Mouse (Mus musculus): Measurements from ENCODE around the gene Vps53.
A peak's percentile ranks its signal among the peaks of the same experiment; 100 is the strongest.
"Not testable (repeated sequence)": the region's sequence is repeated elsewhere in the genome, so short reads cannot be mapped to it uniquely, and the experiment has no call there.

The Vps53 gene

GRCm38 (mm10) chr11:76179495-76180145 is at the start of gene Vps53, which contains the start of gene Fam57a:
TSS of gene Vps53 (minus strand) at chr11:76179647.
TSS of gene Fam57a (plus strand) at chr11:76179671.
- DNase-seq (ENCODE audit: inconsistent ontology term): peak; percentile 83

GRCm38 (mm10) chr11:76225051-76225450 is 45.6 kb upstream of the Vps53 start:
- no peak for DNase-seq (ENCODE audit: inconsistent ontology term)

GRCm38 (mm10) chr11:76224631-76225030 is 45.2 kb upstream of the Vps53 start:
- DNase-seq (ENCODE audit: inconsistent ontology term): no peak

DNA sequence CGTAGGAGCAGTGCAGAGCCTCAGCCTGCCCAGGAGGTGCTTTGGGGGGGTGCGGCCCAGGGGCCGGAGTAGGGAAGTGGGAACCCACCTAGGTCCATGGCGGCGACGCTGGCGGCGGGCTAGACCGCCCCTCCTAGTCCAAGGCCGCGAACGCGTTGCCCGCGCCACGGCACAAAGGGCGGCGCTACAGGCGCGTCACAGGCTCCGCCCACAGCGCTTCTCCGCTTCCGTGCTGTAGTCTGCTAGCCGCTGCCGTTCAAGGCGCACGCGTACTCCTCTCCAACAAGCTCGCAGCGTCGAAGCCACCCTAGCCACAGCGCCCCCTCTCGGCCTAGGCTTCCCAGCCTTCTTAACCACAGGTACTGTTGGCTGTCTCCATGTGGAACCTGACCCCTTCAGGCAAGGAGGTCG is 37.9 kb upstream of the Vps53 start, which contains the start of the genes Dbil5 and Gemin4:
Dbil5 (plus strand) TSS at position 219 of the 411 bp plus-strand sequence.
Gemin4 (minus strand) TSS at position 275 of the 411 bp plus-strand sequence.
- DNase-seq (ENCODE audit: inconsistent ontology term): peak; percentile 95

DNA sequence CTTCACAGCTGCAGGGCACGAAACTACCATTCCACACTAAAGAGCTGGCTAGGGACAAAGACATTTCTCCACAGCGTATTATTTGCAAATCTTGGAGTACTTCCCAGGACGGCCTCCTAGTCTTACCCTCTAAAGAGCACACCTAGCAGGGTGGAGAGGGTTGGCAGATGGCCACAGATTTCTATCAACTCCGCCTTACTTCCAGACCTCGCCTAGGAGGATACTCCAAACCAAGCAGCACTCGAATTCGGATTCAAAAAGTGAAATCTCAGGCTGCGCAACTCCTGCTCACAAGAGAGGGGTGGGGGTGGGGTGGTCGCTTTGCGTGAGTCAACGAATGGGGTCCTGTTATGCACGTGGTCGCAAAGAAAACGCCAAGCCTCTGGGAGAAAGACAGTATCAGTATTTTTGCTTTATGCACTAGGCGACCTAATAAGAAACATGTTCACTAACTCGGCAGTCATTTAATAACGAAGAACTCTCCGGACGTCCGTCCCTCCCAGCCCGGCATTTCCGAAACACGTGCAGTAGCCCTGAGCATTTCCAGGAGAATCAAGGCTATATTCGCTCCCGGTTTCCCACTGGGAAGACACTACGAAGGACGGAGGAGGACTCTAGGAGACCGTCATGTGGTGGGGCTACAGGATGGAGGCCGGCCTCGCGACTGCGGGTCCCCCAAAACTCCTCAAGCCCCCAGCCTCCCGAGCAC is 37.4 kb upstream of the Vps53 start:
- peak; percentile 66 for DNase-seq (ENCODE audit: inconsistent ontology term)

DNA sequence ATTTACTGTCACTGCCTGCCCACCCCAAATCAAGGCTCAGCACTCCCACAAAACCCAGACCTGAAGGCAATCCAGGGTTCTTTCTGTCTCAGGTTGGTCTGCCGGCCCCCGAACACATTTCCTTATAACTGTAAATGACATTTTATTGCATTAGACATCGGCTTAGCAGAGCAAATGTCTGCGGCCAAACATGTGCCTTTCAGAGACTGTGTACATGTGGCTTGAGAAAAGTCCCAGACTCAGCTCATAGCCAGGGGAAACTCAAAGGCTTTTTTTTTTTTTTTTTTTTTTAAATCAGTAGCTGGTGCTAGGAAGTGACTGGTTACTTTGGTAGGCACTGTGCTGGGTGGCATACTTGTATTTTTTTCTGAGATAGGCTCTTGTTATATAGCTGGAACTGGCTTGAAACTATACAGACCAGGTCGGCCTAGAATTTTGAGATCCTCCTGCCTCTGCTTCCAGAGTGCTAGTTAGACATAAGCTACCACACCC is 36.6 kb upstream of the Vps53 start:
- no peak for DNase-seq (ENCODE audit: inconsistent ontology term)

DNA sequence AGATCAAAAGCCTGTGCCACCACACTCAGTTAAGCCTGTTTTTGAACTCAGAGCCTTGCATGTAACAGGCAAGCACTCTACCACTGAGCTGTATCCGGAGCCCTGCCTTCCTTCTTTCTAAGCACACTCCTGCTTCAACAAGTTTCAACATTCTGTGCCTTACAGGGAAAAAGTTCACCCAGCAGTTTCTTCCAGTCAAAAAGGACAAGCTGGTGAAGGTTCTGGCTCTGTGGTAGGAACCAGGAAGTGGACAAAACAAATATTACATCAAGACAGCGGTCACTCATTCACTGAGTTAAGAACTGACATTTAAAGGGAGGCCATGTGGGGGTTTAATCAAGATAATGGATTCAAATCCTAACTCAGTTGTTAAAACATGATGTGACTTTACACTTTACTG is 35.6 kb upstream of the Vps53 start:
- no peak for DNase-seq (ENCODE audit: inconsistent ontology term)

DNA sequence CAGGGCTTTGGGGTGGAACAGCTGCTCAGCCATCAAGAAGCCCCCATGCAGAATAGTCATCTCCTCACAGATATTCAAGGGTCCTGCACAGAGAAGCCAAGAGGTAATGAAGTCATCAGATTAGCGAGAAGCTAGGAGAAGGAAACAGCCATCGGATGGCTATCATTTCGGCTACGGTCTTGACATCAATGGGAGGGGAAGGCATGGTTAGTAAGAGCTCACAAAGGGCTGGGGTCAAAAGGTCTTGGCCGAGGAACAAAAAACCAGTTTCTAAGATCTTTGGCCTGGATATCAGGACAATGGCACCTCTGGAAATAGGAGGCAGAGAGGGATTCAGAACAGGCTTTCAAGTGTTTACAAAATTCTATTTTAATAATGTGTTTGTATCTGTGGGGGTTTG is 34.4 kb upstream of the Vps53 start:
- no peak for DNase-seq (ENCODE audit: inconsistent ontology term)

- not testable (repeated sequence) for DNase-seq (ENCODE audit: inconsistent ontology term)
Measured at GRCm38 (mm10) chr11:76211595-76211994, 32.1 kb upstream of the Vps53 start.

DNA sequence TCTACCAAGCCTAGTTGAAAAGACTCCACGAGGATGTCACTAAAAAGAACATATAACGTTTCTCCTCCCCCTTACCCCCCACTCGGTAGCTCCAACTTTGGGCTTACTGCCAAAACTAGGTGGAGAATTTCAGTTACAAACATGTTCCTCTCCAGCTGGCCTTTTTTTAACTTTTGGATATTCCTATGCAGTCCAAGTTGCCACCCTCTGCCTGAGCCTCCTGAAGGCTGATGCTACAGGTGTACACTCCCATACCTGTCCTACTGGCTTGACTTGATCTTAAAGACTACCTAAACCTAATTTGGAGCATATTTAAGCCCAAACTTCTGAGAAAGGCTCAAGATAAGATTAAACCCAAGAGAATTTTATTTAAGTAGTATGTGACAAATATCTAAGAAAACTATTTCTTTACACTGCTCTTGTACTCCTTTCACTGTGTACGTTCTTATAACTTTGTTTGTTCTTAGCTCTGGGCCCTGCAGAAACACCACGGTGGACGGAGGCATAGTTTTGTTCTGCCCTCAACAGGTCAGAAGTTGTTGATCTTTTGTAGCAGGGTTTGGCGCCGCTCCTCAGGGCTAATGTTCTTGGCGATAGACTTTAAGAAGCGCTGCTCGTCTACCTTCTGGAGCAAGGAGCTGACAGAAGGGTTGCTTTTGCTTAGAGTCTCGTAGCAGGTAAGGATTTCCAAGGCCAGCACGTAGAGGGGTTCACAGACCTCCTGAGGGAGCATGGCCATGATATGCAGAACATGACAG is 31.0 kb upstream of the Vps53 start:
- no peak for DNase-seq (ENCODE audit: inconsistent ontology term)

DNA sequence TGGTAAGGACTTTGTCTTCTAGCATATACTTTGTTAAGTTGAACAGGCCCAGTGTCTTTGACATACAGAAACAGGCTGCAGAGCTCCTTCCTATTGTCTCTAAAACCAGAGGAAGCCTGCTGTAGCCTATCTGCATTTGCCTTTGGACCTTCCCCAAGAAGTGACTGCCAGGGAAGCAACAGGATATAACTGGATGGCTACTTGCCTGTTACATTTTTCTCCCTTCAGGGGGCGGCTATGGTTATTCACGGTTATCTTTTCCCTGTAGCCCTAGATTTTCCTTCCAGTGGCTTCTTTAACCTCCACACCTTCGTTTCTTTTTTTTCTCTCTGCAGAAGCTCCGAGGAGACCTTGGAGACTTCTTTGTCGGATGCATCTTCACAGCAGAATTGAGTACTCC is 27.3 kb upstream of the Vps53 start:
- DNase-seq (ENCODE audit: inconsistent ontology term): no peak

- DNase-seq (ENCODE audit: inconsistent ontology term): peak; percentile 89
Measured at GRCm38 (mm10) chr11:76201761-76202674, 22.6 kb upstream of the Vps53 start.

DNA sequence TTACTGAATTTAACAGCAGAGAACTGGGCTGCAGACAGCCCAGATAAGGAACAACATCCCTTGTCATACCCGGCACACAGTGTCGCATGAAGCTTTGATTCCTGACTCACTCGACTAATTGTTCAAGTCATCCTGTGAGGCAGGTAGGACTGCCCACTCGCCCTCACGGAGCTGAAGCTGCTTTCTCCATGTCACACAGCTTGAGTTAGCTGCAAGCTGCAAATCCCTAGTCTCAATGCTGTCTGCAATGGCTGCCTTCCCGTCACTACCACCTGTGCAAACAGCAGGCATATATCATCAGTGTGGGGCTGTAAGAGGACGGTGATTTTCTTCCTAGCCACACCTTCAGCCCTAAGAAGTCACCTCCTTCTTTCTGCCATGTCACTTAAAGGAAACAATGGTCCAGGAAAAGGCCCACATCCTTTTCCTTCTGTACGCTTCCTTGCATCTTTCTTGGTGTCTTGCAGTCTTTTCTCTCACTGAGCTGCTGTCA is 17.6 kb upstream of the Vps53 start:
- no peak for DNase-seq (ENCODE audit: inconsistent ontology term)

DNA sequence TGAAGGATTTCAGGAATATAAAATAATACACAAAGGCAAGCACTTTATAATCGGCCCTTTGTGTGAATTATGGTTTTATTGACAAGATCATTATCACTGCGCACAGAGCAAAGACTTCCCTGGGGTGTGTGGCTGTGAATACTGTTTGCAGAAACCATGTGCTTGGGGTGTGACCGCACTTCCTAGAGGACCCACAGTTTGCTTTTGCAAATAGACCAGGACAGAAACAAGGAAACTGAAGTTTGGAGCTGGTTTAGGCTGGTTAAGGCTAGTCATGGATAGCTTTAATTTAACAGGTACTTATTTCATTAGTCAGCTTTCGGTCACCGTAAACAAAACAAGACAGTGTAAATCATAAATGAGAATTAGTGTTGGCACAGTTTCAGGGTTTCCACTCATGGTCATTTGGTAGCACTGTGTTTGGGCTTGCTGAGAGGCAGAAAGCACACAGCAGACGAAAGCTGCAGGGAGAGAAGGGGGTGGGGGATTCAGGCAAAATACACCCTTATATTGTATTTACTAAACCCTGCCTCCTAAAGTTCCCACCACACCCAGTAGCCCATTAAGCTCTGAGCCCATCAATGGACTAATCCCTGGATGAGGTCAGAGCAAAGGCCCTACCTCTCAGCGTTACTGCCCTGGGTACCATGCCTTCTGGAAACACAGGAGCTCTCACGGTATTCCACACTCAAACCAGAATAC is 17.0 kb upstream of the Vps53 start:
- no peak for DNase-seq (ENCODE audit: inconsistent ontology term)

DNA sequence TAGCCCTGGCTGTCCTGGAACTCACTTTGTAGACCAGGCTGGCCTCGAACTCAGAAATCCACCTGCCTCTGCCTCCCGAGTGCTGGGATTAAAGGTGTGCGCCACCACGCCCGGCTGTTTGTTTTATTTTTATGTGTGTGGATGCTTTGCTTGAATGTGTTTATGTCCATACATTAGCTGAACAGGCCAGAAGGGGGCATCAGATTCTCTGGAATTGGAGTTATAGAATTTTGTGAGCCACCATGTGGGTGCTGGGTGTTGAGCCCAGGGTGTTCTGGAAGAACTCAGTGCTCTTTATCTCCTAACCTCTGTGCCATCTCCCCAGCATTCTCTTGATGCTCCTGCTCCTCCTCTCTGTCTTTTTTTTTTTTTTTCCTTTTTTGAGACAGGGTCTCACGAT is 7.5 kb upstream of the Vps53 start:
- no peak for DNase-seq (ENCODE audit: inconsistent ontology term)

DNA sequence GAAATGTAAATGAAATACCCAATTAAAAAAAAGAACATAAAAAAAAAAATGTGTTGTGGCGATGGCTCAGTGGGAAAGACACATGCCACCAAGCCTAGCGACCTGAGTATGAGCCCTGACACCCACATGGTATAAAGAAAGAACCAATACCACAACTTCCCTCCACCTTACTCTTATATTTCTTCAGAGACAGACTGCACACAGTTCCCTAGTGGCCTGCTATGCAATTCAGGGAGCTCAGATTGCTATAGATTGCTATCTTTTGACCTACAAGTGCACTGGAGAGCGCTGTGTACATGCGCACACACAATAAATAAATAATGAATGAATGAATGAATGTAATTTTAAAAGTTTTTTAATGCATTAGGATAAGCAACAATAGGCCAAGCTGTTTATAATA is 4.3 kb upstream of the Vps53 start:
- DNase-seq (ENCODE audit: inconsistent ontology term): no peak

DNA sequence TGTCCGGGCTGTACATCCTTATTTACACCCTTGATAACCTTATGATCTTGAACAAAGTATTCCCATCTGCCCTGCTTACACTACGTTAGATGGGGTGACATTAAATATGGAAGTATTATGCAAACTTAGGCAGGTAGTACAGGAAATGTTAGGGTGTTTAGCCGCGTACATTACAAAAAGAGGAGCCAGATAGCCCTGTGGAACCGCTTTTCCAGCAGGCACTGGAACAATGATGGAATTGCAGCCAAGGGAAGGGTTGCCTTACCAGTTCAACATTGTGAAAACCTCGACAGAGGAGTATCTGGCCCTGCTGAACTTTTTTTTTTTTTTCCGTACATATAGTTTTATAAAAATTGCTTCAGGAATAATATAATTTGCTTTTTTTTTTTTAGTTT is 696 bp upstream of the Vps53 start:
- no peak for DNase-seq (ENCODE audit: inconsistent ontology term)

DNA sequence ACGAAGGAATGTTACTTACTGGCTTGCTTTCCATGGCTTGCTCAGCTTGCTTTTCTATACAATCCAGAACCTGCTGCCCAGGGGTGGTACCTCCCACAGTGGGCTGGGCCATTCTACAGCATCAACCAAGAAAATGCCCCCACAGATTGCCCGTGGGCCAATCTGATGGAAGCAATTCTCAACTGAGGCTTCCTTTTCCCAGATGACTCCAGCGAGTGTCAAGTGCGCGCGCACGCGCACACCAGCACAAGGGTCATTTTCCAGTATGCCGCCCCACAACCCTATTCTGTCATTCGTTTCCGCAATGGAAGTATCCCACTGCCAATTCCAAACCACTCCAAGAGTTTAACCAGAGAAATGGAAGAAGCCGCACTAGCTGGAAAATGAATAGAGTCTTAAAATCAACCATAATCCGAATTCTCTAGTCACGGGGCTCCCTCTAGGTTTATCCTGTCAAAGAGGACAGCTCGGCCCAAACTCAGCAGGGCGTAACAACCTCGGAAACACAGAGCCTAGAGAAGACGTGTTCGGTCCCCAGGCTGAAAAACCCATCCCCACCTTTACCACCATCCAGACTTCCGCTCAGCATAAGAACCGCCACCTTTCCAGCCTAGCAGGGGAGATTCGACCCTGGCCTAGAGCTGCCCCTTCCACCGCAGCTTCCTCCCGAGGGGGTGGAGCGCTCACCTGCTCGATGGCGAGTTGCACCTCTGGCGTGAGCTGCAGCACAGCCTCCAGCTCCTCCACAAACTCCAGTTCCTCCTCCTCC is 537 bp downstream of the Vps53 start:
- peak; percentile 71 for DNase-seq (ENCODE audit: inconsistent ontology term)

- no peak for DNase-seq (ENCODE audit: inconsistent ontology term)
Measured at GRCm38 (mm10) chr11:76170207-76170606, 9.2 kb downstream of the Vps53 start.

DNA sequence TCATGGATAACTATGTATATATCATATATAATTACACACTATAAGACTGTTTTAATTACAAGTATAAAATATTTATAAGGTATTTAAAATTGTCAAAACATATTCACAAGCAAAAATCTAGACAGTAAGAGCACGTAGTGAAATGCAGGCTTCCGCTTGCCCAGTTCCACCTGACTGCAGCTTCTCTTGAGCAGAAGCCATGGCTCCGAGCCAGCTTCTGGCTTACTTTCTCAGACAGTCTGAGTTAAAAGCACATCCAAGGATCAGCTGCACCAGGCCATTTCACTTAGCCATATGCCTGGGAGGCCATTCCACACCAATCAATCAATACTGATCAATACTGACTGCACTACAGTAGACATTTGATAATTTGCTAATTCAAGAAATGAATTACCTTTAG is 10.5 kb downstream of the Vps53 start:
- DNase-seq (ENCODE audit: inconsistent ontology term): no peak

Measured in Muller cell, postnatal 12 days (primary cell).